Mouse (Mus musculus) erythroid progenitor cell, adult 5-6 weeks (primary cell): ENCODE measurements around the gene Lax1. TPM values are rescaled to one million over a fixed set of nuclear protein-coding genes. Genes with fewer than 3 reads are reported as not detected.
"Not testable (repeated sequence)": the region's sequence is repeated elsewhere in the genome, so short reads cannot be mapped to it uniquely, and the experiment has no call there.

Source experiments
- ATAC-seq: replicated peaks from 2 replicates; pipeline ENCODE4 v1.8.0; 2016; ENCODE audit warnings: moderate number of reproducible peaks, mild to moderate bottlenecking, moderate TSS enrichment, inconsistent platforms; ENCODE audit not compliant: poor library complexity, low FRiP score, severe bottlenecking
- total RNA-seq, 2 experiments: library from RNA; stranded (forward) in 1 of 2; stranded (reverse) in 1 of 2; fragments of 150-400 nt in 1 of 2; fragments of 186-747, 209-891 nt in 1 of 2; gene quantifications; 2 replicates each; pipeline versions ENCODE4 v1.2.3 to v1.2.4; 2015 to 2017; ENCODE audit warnings: low replicate concordance in 2 of 2

Gene Lax1
- total RNA-seq, 2 experiments from 2014 or later: 1.8 TPM; not detected in 1

DNA sequence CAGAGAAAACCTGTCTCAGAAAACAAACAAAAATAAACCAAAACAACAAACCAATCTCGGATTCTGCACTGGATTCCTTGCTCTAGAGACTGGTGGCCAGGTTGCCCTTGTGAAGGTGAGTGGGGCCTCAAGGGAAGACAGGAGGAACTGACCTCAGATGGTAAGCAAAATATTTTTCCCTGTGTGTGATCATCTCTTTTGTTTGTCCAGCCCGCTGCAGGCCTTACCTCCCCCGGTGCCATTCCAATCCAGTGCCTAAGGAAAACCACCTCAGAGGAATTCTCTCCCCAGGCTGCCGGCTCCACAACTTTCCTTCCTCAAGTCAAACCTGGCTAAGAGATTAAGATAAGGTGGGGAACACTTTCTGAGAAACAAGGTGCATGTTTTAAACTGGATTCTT lies 2.3 kb upstream of the Lax1 start:
- ATAC-seq: no peak

DNA sequence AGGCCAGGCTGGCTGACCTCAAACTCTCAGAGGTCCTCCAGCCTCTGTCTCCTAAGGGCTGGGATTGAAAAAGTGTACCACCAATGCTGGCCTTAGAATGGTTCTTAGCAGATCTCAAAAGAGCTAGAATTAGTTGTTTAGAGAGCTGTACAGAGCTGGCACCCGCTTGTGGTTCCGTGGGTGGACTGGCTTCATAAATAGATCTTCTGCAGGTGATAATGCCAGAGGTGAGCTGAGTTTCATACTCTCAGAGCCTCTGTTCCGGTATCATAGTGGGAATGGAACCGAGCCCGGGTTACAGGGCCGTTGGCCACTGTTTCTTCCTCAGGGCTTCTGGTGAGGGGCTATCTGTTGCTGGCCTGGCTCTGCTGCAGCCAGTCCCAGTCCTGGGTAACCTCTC lies 1.1 kb upstream of the Lax1 start:
- ATAC-seq: no peak

DNA sequence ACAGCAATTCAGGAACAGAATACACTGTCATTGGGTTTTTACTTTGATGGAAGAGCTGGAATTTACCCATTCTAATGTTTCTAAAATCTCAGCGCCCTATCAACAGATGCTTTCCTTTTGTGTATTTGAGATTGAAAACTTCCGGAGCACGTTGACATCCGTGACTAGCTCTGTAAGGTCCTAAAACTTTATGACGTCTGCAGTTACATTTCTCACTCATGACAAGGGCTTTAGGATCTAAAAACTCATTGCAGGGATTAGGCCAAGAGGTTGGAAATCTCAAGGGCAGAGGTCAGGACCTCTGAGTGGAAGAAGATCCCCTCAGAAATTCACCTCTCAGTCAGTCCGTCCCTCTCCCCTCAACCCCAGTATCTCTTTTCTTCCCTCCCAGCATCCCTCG lies 1.6 kb downstream of the Lax1 start:
- ATAC-seq: no peak

DNA sequence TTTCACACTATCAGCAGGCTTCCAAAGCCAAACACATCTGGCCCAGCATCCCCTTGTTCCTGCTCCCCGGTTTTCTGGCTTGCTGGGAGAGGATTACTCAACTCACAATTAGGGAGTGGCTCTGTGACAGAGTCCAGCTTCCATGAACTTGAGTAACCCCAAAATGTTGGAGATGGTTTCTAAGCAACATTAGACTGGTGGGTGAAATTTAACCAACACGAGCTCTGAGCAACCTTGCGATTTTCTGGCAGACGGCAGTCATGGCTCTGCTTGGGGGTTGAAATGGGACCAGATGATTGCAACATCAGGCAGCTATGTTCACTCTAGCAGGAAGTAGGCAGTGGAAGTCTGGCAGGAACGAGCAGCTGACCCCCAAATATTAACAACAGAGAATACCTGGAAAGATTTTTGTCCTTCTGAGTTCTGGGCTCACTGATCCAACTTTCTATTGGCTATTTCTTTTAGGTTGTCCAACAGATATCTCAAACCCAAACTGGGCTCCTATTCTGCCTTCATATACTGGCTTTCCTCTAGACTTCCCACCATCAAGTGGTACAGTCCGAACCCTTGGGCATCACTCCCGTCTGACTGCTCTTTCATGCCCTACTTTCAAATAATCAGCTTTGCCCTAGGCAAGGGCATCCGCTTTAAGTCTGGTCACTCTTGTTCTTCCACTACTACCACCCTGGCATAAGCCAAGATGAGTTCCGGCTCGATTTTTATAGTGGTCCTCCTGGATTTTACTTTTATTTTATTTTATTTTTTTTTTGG lies 4.0 kb downstream of the Lax1 start:
- ATAC-seq: no peak

DNA sequence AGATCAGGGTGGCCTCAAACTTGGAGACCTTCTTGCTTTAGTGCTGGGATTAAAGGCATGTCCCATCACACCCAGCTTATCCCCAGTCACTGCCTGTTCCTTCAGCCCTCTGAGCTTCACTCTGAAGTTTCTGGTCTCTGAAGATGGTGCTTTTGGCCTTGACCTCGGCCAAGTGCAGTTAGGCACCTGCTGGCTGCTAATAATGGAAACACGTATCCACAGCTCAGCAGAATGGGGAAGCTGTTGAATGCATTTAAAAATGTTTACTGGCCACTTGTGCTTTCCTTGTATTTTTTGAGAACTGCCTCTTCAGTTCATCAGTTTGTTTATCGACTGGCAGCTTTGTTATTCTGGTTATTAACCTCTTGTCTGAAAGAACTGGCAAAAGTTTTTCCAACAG lies 18.1 kb downstream of the Lax1 start:
- ATAC-seq: no peak

DNA sequence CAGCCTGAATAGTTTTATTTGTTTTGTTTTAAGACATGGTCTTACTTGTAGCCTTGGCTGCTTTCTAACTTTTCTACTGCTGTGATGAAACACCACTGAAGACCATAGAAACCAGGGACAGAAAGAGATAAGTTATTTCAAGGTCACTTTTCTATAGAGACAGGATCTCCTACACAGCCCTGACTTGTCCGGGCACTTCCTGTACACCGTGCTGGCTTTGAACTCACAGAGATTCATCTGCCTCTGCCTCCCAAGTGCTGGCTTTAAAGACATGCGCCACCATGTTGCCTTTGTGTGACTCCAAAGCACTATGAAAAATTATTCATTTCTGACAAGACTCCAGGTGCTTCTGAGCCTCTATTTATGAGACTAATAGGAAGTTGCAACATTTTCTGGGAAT lies 18.6 kb downstream of the Lax1 start:
- ATAC-seq: no peak

DNA sequence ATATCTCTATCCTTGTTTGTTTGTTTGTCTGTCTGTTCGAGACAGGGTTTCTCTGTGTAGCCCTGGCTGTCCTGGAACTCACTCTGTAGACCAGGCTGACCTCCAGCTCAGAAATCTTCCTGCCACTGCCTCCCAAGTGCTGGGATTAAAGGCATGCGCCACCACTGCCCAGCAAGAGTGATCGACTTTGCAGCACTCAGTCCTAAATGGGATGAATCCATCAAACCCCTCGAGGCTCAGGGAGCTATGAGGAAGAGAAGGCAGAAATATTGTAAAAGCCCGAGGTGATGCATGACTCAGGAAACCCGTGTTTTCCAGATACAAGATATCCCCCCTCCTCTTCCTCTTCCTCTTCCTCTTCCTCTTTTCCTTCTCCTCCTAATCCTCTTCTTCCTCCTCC lies 19.1 kb downstream of the Lax1 start:
- no peak for ATAC-seq

DNA sequence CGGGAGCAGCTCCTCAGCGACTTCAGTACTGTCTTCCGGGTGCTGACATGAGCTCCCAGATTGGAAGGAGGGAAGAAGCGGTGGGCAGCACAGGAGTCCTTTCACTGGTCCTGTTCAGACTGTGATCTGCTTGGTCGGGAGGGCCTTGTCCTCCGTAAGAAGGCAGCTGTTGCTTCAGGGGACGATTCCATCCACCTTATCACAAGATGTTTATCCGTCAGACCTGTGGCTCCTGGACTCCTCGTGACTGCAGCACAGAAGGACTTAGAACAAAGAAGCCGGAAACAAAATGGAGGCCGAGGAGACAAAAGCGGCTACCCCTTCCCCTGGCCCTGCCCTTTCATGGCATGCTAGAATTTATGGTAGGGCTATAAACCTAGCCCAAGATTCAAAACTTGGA lies 19.7 kb downstream of the Lax1 start:
- no peak for ATAC-seq

DNA sequence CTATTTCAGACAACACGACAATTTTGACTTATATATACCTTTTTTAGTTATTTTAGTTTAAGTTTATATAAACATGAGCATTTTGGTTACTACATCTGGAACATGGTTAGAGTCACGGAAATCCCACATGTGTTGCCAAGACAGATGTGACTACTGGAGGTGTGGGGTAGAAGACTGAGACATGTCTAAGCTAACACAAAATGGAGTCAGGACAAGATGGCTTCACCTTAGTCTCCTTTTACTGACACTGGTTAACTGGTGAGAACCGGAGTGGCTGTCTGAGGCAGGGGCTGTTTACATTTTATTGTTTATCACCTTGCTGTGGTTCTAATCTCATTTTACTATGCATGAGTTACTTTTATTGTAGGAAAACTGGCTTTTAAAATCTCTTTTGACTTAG lies 21.3 kb downstream of the Lax1 start:
- no peak for ATAC-seq

DNA sequence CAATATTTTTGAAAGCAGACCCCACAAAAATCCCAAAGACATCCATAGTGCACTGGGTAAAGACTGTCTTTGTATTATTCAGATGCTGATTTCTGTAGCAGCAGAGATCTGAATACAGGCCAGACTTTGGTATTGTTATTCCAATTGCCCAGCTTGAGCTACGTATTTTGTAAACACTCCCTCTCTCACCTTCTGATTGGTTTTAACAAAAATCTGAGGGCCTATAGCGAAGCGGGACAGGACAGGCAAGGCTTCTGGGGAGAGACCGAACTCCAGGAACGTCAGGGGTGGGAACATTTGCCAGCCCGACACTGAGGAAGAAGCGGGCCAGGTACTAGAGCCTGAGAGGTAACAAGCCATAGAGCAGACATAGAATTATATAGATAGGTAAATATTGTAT lies 22.2 kb downstream of the Lax1 start:
- no peak for ATAC-seq

DNA sequence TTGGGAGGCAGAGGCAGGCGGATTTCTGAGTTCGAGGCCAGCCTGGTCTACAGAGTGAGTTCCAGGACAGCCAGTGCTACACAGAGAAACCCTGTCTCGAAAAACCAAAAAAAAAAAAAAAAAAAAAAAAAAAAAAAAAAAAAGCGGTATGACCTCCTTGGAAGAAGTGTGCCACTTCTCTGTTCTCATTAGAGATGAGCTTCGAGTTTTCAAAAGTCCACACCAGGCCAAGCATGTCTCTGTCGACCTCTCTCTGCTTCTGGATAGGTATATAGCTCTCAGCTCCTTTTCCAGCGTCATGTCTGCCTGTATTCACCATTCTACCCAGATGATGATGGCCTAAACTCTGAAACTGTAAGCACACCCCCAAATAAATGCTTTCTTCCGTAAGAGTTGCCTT lies 24.2 kb downstream of the Lax1 start:
- not testable (repeated sequence) for ATAC-seq

DNA sequence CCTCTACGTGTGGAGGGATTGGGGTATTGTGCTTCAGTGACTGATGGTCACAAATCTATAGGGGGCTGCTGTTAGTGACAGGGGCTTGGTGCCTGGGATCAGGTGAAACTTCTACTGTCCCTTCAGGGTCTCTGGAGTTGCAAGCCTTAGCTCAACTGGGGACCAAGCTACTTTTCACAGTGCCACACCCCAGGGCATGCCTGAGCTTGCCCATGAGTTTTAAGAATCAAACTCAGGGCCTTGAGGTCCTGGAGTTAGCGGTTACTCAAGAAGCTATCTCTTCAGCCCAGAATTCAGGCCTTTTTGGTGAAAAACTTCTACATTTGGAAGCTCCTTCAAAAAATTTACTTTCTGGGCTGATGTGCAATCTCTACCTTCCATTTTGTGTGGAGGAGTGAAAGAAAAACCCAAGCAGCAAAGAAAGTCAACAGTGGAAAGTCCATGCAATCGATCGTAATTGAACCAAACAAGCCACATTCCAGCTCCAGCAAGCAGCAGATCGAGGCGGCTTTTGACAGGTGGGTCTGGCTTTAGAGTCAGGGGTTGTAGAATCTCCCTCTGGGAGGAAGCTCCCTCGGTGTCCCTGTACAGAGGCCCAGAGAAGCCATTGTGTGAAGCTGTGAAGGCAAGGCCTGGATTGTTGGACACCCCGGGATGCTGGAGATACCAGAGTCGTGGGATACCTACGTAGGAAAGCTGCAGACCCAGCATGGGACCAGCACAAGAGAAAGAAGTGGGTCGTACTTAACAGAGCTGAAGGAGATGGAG lies 25.5 kb downstream of the Lax1 start:
- ATAC-seq: no peak

DNA sequence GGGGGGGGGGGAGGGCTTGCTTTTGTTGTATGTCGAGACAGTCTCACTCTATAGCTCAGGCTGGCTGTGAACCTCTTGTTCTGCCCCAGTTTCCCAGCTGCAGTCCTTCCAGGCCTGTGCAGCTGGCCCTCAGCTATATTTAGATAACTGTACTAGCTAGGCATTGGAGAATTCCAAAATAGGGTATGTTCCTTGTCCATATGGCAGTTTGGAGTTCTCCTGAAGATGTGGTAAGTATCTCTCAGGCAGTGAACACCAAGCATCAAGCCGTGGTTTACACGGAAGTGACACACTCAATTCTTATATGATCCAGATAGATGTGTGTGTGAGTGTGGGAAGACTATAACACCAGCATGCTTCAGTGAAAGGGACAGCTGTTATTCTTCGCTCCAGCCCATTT lies 26.5 kb downstream of the Lax1 start:
- no peak for ATAC-seq

DNA sequence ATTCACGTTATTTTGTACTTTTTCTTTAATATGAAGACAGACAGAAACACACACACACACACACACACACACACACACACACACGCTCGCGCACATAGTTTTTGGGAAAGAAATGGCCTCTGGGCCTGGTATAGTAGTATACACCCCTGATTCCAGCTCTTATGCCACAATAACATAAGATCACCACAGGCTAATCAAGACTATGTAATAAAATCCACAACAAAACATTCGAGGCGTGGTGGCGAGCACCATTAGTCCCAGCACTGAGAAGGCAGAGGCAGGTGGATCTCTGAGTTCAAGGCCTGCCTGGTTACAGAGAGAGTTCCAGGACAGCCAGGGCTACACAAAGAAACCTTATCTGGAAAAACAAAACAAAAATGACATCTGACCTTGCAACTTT lies 27.0 kb downstream of the Lax1 start:
- ATAC-seq: no peak

DNA sequence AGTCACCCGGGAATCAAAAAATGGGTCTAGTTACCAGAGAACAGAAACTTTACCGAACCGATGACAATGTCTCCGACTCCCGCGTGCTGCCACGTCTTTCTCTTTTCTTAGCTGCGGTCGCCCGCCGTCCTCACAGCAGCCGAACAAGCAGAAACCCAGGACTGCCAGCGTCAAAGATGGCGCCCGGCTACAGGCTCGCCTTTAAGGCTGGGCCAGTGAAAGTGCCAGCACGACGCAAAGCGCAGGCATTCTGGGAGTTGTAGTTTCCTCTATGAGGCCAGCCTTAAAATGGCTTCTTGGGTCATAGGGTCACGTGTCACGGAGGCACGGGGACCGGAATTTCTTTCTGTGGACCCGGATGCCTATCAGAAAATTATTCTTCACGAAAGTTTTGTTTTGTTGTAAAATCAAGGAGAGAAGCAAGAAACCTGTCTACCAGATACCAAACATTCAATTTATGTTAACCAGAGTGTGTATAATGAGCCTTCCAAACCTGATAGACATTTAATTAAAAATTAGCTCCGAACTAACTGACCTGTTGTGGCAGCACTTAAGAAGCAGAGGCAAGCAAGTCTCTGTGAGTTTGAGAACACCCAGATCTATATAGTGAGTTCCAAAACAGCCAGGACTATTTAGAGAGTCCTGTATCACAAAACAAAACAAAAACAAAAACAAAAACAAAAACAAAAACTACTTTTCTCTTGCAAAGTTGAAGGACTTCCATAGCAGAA lies 28.5 kb downstream of the Lax1 start, which contains the start of gene Gm38394:
Gm38394 (minus strand) TSS at position 116 of the 731 bp plus-strand sequence.
- peak; percentile 99 for ATAC-seq

DNA sequence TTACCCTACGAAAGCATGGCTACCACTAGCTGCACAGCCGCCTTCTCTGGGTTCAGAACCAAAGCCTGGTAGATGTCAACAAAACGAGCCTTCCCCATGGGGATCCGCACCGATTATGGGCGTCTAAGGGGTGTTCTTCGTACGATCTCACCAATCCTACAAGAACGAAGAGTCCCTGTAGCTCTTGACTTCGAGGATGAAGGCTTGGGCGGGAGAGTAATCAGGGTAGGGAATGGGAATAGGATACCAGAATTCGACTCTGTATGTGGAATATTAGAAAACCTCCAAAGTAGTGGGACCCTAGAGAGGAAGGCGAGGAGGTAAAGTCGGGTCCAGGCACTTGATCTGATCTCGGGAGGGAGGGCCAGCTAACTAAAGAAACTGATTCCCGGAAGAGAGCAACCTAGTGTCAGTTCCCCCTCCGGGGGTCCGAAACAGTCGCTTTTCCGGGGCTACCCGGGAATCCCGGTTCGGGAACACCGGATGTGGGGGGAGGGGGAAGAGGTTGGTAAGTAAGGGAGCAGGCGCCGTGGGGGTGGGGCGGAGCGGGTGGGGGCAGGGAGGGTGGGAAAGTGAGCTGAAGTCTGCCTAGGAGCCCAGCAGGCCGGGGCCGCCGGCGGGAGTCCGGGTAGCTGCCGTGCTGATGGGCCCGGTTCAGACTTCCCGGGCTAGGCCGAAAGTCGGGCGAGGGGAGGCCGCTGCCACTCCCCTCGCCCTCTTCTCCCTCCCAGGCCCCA lies 29.3 kb downstream of the Lax1 start, which contains the start of gene Zbed6:
Zbed6 (minus strand) TSS at position 420 of the 737 bp plus-strand sequence.
- peak; percentile 60 for ATAC-seq

DNA sequence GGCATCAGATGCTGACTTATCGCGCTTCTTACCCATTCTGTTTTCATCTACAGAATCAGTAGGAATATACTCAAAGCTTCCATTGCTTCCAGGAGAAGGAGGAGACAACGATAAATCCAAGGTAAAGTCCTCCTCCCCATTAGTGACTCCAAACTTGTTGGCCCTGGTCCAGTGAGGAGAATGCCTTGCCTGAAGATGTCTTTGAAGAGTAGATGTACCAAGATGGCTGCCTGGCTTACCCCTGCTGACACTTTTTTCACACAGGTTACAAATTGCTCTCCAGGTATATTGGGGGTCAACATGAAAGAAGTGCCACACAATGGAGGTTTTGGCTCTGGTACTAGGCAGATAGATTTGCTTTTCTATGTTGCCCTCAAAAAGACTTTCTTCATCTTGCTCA lies 31.0 kb downstream of the Lax1 start:
- no peak for ATAC-seq

DNA sequence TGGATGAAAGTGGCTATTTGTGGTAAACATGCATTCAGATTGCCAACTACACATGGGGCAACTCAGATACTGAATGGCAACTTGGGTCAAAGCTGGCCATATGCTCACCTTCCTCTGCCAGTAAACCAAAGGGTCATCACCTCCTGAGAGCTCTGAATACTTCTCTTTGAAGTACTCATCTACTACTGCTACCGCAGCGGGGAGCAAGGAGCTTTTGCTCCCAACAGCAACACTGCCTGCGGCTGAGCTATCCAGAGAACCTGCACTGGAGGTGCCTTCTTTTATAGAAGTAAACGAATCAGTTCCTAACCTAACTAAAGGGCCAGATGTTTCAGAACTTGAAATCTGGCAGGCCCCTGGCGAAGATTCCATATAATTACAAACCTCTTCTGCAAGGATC lies 33.1 kb downstream of the Lax1 start:
- ATAC-seq: no peak

DNA sequence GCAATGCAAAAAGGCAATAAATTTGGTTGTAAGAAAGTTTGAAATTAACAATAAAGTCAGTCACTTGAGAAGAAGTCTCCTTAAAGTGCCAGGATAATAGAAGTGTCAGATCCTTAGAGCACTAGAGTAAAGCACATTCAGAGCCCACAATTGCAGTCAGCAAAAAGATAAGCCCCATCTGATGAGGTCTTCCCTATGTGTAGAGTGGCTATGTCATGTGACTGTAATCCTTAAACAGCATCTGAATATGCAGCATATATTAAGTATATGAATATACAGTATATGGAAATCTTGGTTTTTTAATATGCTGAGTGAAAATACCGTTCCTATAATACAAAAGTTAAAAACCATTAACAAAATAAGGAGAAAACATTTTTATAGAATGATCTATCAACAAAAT lies 36.9 kb downstream of the Lax1 start:
- ATAC-seq: no peak
